Comparison of ENCODE assay signal across 9 mouse cellular contexts in genomic region chr9:64057903-64058650, GRCm38 (mm10). TPM values are rescaled to one million over a fixed set of nuclear protein-coding genes. Genes with fewer than 3 reads are reported as not detected.
DNase-seq lines count a peak whose midpoint lies in the region; ATAC-seq and TF ChIP-seq lines count a peak whose summit lies in the region.
"Had no signal": no experiment of that assay in that cellular context is flagged by ENCODE, and none has a peak within 500 bp of the region (broad histone marks: within the 10 kb centered on the region; RNA-seq: fewer than 3 reads in every experiment).

No protein-coding gene starts in this region.

- H3K36me3 ChIP-seq in heart, embryonic 13.5 days, result no peaks in the 10 kb centered on the region
- H3K36me3 ChIP-seq in forebrain, postnatal 0 days (ENCODE audit: insufficient read depth), result no peaks in the 10 kb centered on the region
- no peaks in the 10 kb centered on the region for H3K36me3 ChIP-seq in liver, embryonic 16.5 days (ENCODE audit: control insufficient read depth, insufficient read depth)

- peaks cover 82% of the 10 kb centered on the region for H3K4me1 ChIP-seq in heart, embryonic 13.5 days
- peaks cover 9% of the 10 kb centered on the region; the same call in 1 of the 2 replicates for H3K4me1 ChIP-seq in forebrain, postnatal 0 days (ENCODE audit: insufficient read depth)
- peaks cover 41% of the 10 kb centered on the region for H3K4me1 ChIP-seq in liver, embryonic 16.5 days (ENCODE audit: control insufficient read depth, low read depth, low read length)

- WGBS in heart, embryonic 13.5 days, result 57% methylated on average over 7 of the region's 7 CpGs
- 45% methylated on average over 7 of the region's 7 CpGs for WGBS in forebrain, postnatal 0 days
- 55% methylated on average over 7 of the region's 7 CpGs for WGBS in liver, embryonic 16.5 days (ENCODE audit: insufficient replicate concordance)

- no peaks in the 10 kb centered on the region for H3K9me3 ChIP-seq in heart, embryonic 13.5 days
- no peaks in the 10 kb centered on the region for H3K9me3 ChIP-seq in forebrain, postnatal 0 days (ENCODE audit: low read length)
- no peaks in the 10 kb centered on the region for H3K9me3 ChIP-seq in liver, embryonic 16.5 days (replicated peaks; ENCODE audit: control insufficient read depth, low read length)

- no peak for TF ChIP-seq CTCF in forebrain, postnatal 0 days (IDR thresholded peaks at IDR 0.05; ENCODE audit: low read depth)

- no peak overlapping the region; the same call in 1 of the 2 replicates for H3K9ac ChIP-seq in heart, embryonic 13.5 days
- H3K9ac ChIP-seq in forebrain, postnatal 0 days, result no peak overlapping the region
- peak overlapping the region; percentile 16; the same call in 1 of the 2 replicates for H3K9ac ChIP-seq in liver, embryonic 16.5 days (ENCODE audit: low read depth, low read length)

- no peak for DNase-seq in heart, adult 18-20 months
- peak; percentile 80 for DNase-seq in NIH3T3 (ENCODE audit: low read depth)
- DNase-seq in forebrain, postnatal 0 days, result peak; percentile 54
- DNase-seq in adrenal gland, postnatal 14 days, result no peak
- no peak for DNase-seq in cerebellum, postnatal 10 days
- no peak for DNase-seq in thymus, postnatal 25 days

- peak overlapping the region; percentile 94 for H3K27ac ChIP-seq in heart, embryonic 13.5 days (replicated peaks)
- H3K27ac ChIP-seq in forebrain, postnatal 0 days (ENCODE audit: low read depth, low read length), result no peak overlapping the region
- H3K27ac ChIP-seq in liver, embryonic 16.5 days (ENCODE audit: low read length), result peak overlapping the region; percentile 62

- H3K4me3 ChIP-seq in heart, embryonic 13.5 days, result no peak overlapping the region
- no peak overlapping the region for H3K4me3 ChIP-seq in forebrain, postnatal 0 days (ENCODE audit: low read depth, low read length)
- H3K4me3 ChIP-seq in liver, embryonic 16.5 days (ENCODE audit: low read depth, low read length), result no peak overlapping the region

- ATAC-seq in heart, embryonic 13.5 days (ENCODE audit: extremely low read depth, insufficient number of reproducible peaks, low FRiP score, low TSS enrichment), result no peak; the same call in 1 of the 2 replicates
- ATAC-seq in forebrain, postnatal 0 days, result peak; percentile 95
- no peak for ATAC-seq in liver, embryonic 16.5 days (ENCODE audit: low read depth)

- no peak overlapping the region for H3K4me2 ChIP-seq in heart, embryonic 13.5 days
- H3K4me2 ChIP-seq in forebrain, postnatal 0 days (ENCODE audit: low read depth), result no peak overlapping the region
- no peak overlapping the region for H3K4me2 ChIP-seq in liver, embryonic 16.5 days (ENCODE audit: low read depth, low read length)

- no peaks in the 10 kb centered on the region for H3K27me3 ChIP-seq in heart, embryonic 13.5 days (replicated peaks)
- peaks cover 6% of the 10 kb centered on the region; the same call in 1 of the 2 replicates for H3K27me3 ChIP-seq in forebrain, postnatal 0 days (ENCODE audit: insufficient read depth, low read length)
- no peaks in the 10 kb centered on the region for H3K27me3 ChIP-seq in liver, embryonic 16.5 days (ENCODE audit: control insufficient read depth, insufficient read depth, low read depth, low read length)

RNA-seq across cellular contexts. Expression of gene Smad6, which starts 36.2 kb away (rescaled TPM):
- polyA plus RNA-seq in heart, embryonic 13.5 days (2015; fragmentation: Nextera tagmentation; extraction: Ambion mirVana), result 18.5 and 19.3 TPM in 2 replicates
- total RNA-seq in heart, adult 18-20 months (2021), result 10 to 100 TPM in 1 of 2 experiments, 1 to 10 TPM in 1; 9.0 to 11.3 TPM
- total RNA-seq in forebrain, postnatal 0 days (2014; rRNA removed), result 4.5 and 7.5 TPM in 2 replicates
- 1.4 and 1.5 TPM in 2 replicates for polyA plus RNA-seq in forebrain, postnatal 0 days (2015; fragmentation: Nextera tagmentation; extraction: Ambion mirVana)
- polyA plus RNA-seq in liver, embryonic 16.5 days (2015; fragmentation: Nextera tagmentation; extraction: Ambion mirVana), result 1.3 and 1.9 TPM in 2 replicates
- 11.1 and 12.0 TPM in 2 replicates for total RNA-seq in adrenal gland, postnatal 14 days (2021)

RNA-seq across cellular contexts. Expression of gene Lctl, which starts 58.9 kb away (rescaled TPM):
- polyA plus RNA-seq in heart, embryonic 13.5 days (2015; fragmentation: Nextera tagmentation; extraction: Ambion mirVana), result not detected in 2 replicates
- total RNA-seq in heart, adult 18-20 months (2021), result not detected
- total RNA-seq in forebrain, postnatal 0 days (2014; rRNA removed), result not detected in 2 replicates
- polyA plus RNA-seq in forebrain, postnatal 0 days (2015; fragmentation: Nextera tagmentation; extraction: Ambion mirVana), result not detected in 2 replicates
- polyA plus RNA-seq in liver, embryonic 16.5 days (2015; fragmentation: Nextera tagmentation; extraction: Ambion mirVana), result not detected in 2 replicates
- total RNA-seq in adrenal gland, postnatal 14 days (2021), result 1.6 and 1.9 TPM in 2 replicates
- total RNA-seq: layer of hippocampus, postnatal 25 days had no signal

Comparison
In these comparisons a context has a peak if more than half of its experiments do, and no peak if none do; other contexts are left out.
1. DNase-seq: peak in NIH3T3 (single experiment) and forebrain, postnatal 0 days (single experiment); none in heart, adult 18-20 months (0 of 2), adrenal gland, postnatal 14 days (single experiment), cerebellum, postnatal 10 days (0 of 2) and thymus, postnatal 25 days (single experiment).